Mouse (Mus musculus) forebrain, embryonic 12.5 days (tissue): ENCODE measurements around the gene Myl6. TPM values are rescaled to one million over a fixed set of nuclear protein-coding genes. Genes with fewer than 3 reads are reported as not detected.

Experiments used
- ATAC-seq: fragments of 200-750 bp; cut with Nextera tagmentation; 2 replicates; pipeline ENCODE4 v1.8.0; 2017; ENCODE audit warnings: moderate TSS enrichment; ENCODE audit not compliant: low FRiP score
- H3K27ac ChIP-seq: fragments of 300-500 bp; sonication (generic); 2 replicates; pipeline ENCODE4 v1.5.1; 2016; ENCODE audit warnings: mild to moderate bottlenecking
- H3K27me3 ChIP-seq: fragments of 300-500 bp; sonication (generic); 2 replicates; pipeline ENCODE4 v1.6.1; 2016; ENCODE audit warnings: mild to moderate bottlenecking
- H3K36me3 ChIP-seq: fragments of 300-500 bp; sonication (generic); replicated peaks from 2 replicates; pipeline ENCODE4 v1.6.1; 2016; ENCODE audit warnings: mild to moderate bottlenecking
- H3K4me1 ChIP-seq: fragments of 300-500 bp; sonication (generic); 2 replicates; pipeline ENCODE4 v1.6.1; 2016
- H3K4me2 ChIP-seq: fragments of 300-500 bp; sonication (generic); 2 replicates; pipeline ENCODE4 v1.6.1; 2016; ENCODE audit warnings: mild to moderate bottlenecking, moderate library complexity
- H3K4me3 ChIP-seq: fragments of 300-500 bp; sonication (generic); replicated peaks from 2 replicates; pipeline ENCODE4 v1.5.1; 2016; ENCODE audit warnings: mild to moderate bottlenecking
- H3K9ac ChIP-seq: fragments of 300-500 bp; sonication (generic); 2 replicates; pipeline ENCODE4 v1.6.1; 2016; ENCODE audit warnings: mild to moderate bottlenecking
- H3K9me3 ChIP-seq: fragments of 300-500 bp; sonication (generic); 2 replicates; pipeline ENCODE4 v1.6.1; 2016
- WGBS: fragments of 180-500 bp; shearing (Covaris S2); methylation state at CpG from one replicate; pipeline ENCODE4 v1.1.7; 2016; 5-methylcytosine and 5-hydroxymethylcytosine counted together
- microRNA-seq: library from miRNA; unstranded; fragments of <30 nt; microRNA quantifications from one replicate; pipeline ENCODE4, GENCODE M21; 2017
- polyA plus RNA-seq: library from polyadenylated mRNA; unstranded; fragments of >200 nt; fragmentation: Nextera tagmentation; extraction: Ambion mirVana; gene quantifications from 2 replicates; pipeline ENCODE4 v1.2.1, GENCODE M21; 2016

Gene Myl6
- polyA plus RNA-seq, 1 experiment from 2014 or later, result 684 TPM

DNA sequence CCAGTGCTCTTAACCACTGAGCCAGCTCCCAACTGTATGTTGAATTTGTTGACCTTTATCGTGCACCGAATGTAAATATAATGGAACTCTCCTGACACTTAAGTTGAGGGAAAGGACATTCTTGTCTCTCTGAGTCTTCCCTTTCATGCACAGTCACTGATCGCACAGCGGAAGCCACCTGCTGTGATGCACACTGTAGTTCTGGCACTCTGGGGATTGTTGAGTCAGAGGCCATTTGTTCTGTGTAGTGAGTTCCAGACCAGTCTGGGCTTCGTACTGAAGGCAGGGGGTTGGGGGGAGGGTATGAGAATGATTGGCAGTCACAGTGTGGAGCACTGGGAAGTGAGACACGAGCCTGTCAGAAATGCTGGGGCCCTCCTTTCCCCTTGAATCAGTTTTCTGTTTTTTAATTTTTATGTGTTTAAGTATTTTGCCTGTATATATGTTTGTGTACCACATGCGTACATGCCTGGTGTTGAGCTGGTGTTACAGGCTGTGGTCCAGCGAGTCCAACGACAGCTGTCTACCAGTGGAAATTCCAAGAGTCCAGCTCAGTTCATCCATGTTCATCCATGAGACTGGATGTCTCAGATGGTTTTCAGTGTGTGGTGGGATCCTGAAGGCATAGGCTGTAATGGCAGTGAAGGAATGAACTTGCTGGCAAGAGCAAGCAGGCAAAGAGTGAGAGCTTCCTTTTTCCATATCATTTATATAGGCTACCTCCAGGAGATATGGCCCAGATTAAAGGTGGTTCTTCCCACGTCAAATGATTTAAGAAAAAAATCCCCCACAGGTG is 52.4 kb downstream of the Myl6 start:
- H3K4me1 ChIP-seq, result no peaks in the 10 kb centered on the region
- H3K27ac ChIP-seq, result no peak overlapping the region
- H3K9me3 ChIP-seq, result no peaks in the 10 kb centered on the region
- H3K4me3 ChIP-seq, result no peak overlapping the region
- no peaks in the 10 kb centered on the region for H3K27me3 ChIP-seq
- ATAC-seq, result no peak
- 88% methylated on average over 10 of the region's 10 CpGs for WGBS
- no peak overlapping the region for H3K4me2 ChIP-seq
- peaks cover 57% of the 10 kb centered on the region for H3K36me3 ChIP-seq
- no peak overlapping the region for H3K9ac ChIP-seq

Small RNAs within 50 kb of the gene (microRNA-seq; reads per million reads assigned to microRNA genes)
- gene Mir6916, result not detected
- not detected for gene Mir8105

Other genes with a start within 250 kb of the Myl6 start
- gene Apon, start 240.0 kb downstream of the Myl6 start, polyA plus RNA-seq, result 0.54 and 0.87 TPM in 2 replicates
- not detected in 2 replicates for gene Apof, start 225.5 kb downstream of the Myl6 start, polyA plus RNA-seq
- 18.5 and 18.7 TPM in 2 replicates for gene Stat2, start 223.6 kb downstream of the Myl6 start, polyA plus RNA-seq
- gene Il23a, start 195.4 kb downstream of the Myl6 start, polyA plus RNA-seq, result not detected in 2 replicates
- gene Pan2, start 190.8 kb downstream of the Myl6 start, polyA plus RNA-seq, result 40.2 and 42.2 TPM in 2 replicates
- 200 and 212 TPM in 2 replicates for gene Cnpy2, start 171.7 kb downstream of the Myl6 start, polyA plus RNA-seq
- 221 and 235 TPM in 2 replicates for gene Cs, start 156.4 kb downstream of the Myl6 start, polyA plus RNA-seq
- 24.2 and 25.5 TPM in 2 replicates for gene Coq10a, start 125.1 kb downstream of the Myl6 start, polyA plus RNA-seq
- gene Ankrd52, start 117.0 kb downstream of the Myl6 start, polyA plus RNA-seq, result 11.3 and 13.9 TPM in 2 replicates
- not detected in 2 replicates for gene Slc39a5, start 92.9 kb downstream of the Myl6 start, polyA plus RNA-seq
- gene Nabp2, start 82.7 kb downstream of the Myl6 start, polyA plus RNA-seq, result 141 and 155 TPM in 2 replicates
- 61.9 and 62.0 TPM in 2 replicates for gene Rnf41, start 82.5 kb downstream of the Myl6 start, polyA plus RNA-seq
- gene Smarcc2, start 34.9 kb downstream of the Myl6 start, polyA plus RNA-seq, result 189 and 210 TPM in 2 replicates
- 2.4 and 2.7 TPM in 2 replicates for gene Myl6b, start 4.5 kb upstream of the Myl6 start, polyA plus RNA-seq
- 11.2 and 13.8 TPM in 2 replicates for gene Esyt1, start 31.7 kb upstream of the Myl6 start, polyA plus RNA-seq
- gene Zc3h10, start 53.6 kb upstream of the Myl6 start, polyA plus RNA-seq, result 19.9 and 20.5 TPM in 2 replicates
- gene Rpl41, start 55.2 kb upstream of the Myl6 start, polyA plus RNA-seq, result 2,598 and 2,922 TPM in 2 replicates
- gene Pa2g4, start 71.8 kb upstream of the Myl6 start, polyA plus RNA-seq, result 196 and 203 TPM in 2 replicates
- 2.0 TPM in 2 replicates for gene Erbb3, start 95.5 kb upstream of the Myl6 start, polyA plus RNA-seq
- 484 and 501 TPM in 2 replicates for gene Rps26, start 132.6 kb upstream of the Myl6 start, polyA plus RNA-seq
- gene Ikzf4, start 151.8 kb upstream of the Myl6 start, polyA plus RNA-seq, result 6.8 and 7.7 TPM in 2 replicates
- 10.4 and 10.7 TPM in 2 replicates for gene Suox, start 179.9 kb upstream of the Myl6 start, polyA plus RNA-seq
- gene Rab5b, start 202.1 kb upstream of the Myl6 start, polyA plus RNA-seq, result 90.9 and 98.8 TPM in 2 replicates
- gene Pmel, start 210.1 kb upstream of the Myl6 start, polyA plus RNA-seq, result 0.88 and 4.4 TPM in 2 replicates
- 95.2 and 104 TPM in 2 replicates for gene Cdk2, start 210.9 kb upstream of the Myl6 start, polyA plus RNA-seq